Mouse (Mus musculus) spleen, adult 2 months (tissue): ENCODE results near the gene Ndufaf3. TPM values are rescaled to one million over a fixed set of nuclear protein-coding genes. Genes with fewer than 3 reads are reported as not detected.
"Not testable (repeated sequence)": the region's sequence is repeated elsewhere in the genome, so short reads cannot be mapped to it uniquely, and the experiment has no call there.

Experiments
- DNase-seq, 2 experiments: peaks; one replicate each; pipeline versions ENCODE4 v3.0.0 to v3.0.0-alpha.2; 2012 to 2021; ENCODE audit warnings: low spot score in 2 of 2, low read depth in 1 of 2
- H3K27ac ChIP-seq: fragments of 200-500 bp; 2 replicates; pipeline ENCODE4 v1.5.1; 2012; ENCODE audit warnings: low read length, inconsistent platforms; ENCODE audit not compliant: insufficient read depth
- H3K27me3 ChIP-seq: fragments of 200-500 bp; 2 replicates; pipeline ENCODE4 v1.6.1; 2012; ENCODE audit warnings: mild to moderate bottlenecking, moderate library complexity, low read length, inconsistent platforms; ENCODE audit not compliant: control insufficient read depth, insufficient read depth
- H3K36me3 ChIP-seq: fragments of 200-500 bp; 2 replicates; pipeline ENCODE4 v1.6.1; 2012; ENCODE audit warnings: mild to moderate bottlenecking, low read length, inconsistent platforms; ENCODE audit not compliant: control insufficient read depth, insufficient read depth
- H3K4me1 ChIP-seq: fragments of 200-500 bp; 2 replicates; pipeline ENCODE4 v1.6.1; 2011; ENCODE audit warnings: inconsistent platforms; ENCODE audit not compliant: control insufficient read depth, insufficient read depth, insufficient read length
- H3K4me3 ChIP-seq: fragments of 200-500 bp; 2 replicates; pipeline ENCODE4 v1.5.1; 2011; ENCODE audit warnings: mild to moderate bottlenecking, inconsistent platforms; ENCODE audit not compliant: insufficient read depth, insufficient read length; ENCODE audit errors: extremely low read depth
- CTCF ChIP-seq: fragments of 200-500 bp; IDR thresholded peaks from 2 replicates; pipeline ENCODE4 v1.5.1; 2011; ENCODE audit warnings: mild to moderate bottlenecking, inconsistent platforms; ENCODE audit not compliant: insufficient read depth, insufficient read length, insufficient replicate concordance; ENCODE audit errors: extremely low read depth
- POLR2A ChIP-seq: fragments of 200-500 bp; IDR thresholded peaks from 2 replicates; pipeline ENCODE4 v1.6.1; 2011; ENCODE audit warnings: low read depth, low read length, inconsistent platforms
- WGBS: fragments of 180-500 bp; shearing (Covaris S2); methylation state at CpG from one replicate; pipeline ENCODE4 v1.1.7; 2018; 5-methylcytosine and 5-hydroxymethylcytosine counted together
- polyA plus RNA-seq: library from polyadenylated mRNA; depleted of rRNA; stranded (reverse); fragments of >200 nt; gene quantifications from 2 replicates; pipeline ENCODE4 v1.2.3, GENCODE M21; 2012; rRNA removed

Gene Ndufaf3
- 23.1 and 27.1 TPM in 2 replicates for polyA plus RNA-seq

DNA sequence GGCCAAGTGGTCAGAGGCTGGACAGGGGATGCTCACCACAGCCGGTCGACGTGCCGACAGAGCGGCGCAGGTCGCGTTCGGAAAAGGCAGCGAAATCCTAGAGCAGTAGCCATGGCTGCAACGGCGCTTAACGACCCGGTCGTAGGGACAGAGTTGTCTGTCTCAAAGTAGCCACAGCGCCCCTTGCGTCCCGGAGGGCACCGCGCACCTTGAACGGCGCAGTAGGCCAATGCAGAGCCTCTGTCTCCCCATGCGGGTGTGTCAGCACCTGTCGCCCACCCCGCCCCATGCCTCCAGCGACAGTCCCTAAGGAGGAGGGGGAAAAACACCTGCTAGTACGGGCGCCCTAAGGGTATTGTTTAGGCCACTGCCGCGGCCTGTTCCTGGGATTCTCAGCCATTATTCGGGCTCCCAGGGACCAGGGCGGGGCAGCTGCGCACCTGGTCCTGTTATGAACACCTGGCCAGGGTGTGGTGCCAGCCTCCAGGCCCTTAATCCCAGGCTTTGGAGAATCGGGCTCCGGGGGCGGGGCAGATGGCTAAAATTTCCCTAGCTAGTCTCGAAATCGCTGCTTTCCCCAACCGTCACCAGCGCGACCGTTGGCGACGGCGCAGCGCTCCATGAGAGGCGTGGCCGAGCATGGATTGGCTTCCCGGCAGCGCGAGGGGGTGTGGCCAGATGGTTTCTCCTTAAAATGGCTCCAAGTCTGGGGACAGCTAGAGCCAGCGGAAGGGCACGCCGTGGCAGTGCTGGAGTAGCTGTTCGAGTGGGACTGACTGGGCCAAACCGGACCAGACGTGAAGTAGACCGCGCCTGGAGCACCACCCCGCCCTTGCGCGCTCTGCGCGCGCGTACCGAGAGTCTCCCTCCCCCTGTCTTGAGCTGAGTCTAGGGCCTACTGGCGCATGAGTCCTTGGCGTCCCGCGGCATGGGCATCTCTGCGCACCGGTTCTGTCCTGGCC lies at the start of gene Ndufaf3:
TSS of gene Ndufaf3 (minus strand) at position 620 of the 962 bp plus-strand sequence.
- TF ChIP-seq POLR2A, result peak; percentile 98
- peak; percentile 94 for TF ChIP-seq CTCF
- Histone ChIP-seq H3K27me3 (no peaks in the 10 kb centered on the region), H3K4me3 (peak within 1 kb of the TSS; percentile 88), H3K36me3 (peaks cover 17% of the 10 kb centered on the region), H3K27ac (peak within 1 kb of the TSS; percentile 87), H3K4me1 (peaks cover 15% of the 10 kb centered on the region)
- WGBS, result under 1% methylated on average over 73 of the region's 73 CpGs
- peak; percentile 87 to 97 for DNase-seq

DNA sequence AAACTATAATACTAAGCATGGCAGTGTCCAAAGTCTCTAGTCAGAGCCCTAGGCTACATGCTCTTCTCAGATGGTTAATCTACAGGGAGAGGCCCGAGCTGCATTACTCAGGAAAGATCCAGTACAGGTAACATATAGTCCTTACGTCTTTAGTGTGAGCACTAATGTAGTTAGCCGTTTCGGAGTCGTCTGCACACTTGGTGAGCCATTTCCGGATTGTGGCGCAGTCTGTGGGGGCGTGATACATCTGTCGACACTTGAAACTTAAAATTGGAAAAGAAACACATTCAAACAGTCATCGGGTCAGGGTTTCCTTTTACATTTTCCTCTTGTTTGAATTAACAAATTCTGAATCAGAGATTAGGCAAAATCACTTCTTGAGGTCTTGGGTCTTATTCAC lies 44.3 kb upstream of the Ndufaf3 start:
- TF ChIP-seq CTCF (no peak), POLR2A (no peak)

DNA sequence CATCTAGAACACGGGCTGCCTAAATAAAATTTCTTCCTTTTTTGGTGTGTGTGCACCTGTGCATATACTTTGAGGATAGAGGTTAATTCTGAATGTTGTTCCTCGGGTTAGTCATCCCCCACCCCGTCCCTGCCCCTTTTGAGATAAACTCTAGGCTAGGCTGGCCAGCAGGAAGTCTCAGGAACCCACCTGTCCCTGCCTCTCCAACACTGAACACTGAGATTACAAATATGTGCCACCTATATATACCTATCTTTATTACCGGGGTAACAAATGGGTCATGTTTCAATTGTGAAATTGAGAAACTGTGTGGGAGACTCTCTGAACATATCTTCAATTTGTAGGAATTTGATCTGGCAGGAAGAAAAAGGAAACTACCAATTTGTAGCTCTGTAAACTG lies 41.7 kb upstream of the Ndufaf3 start:
- no peaks in the 10 kb centered on the region for H3K4me1 ChIP-seq
- H3K36me3 ChIP-seq, result peaks cover 57% of the 10 kb centered on the region
- no peaks in the 10 kb centered on the region for H3K27me3 ChIP-seq
- H3K27ac ChIP-seq, result no peak overlapping the region
- no peak overlapping the region for H3K4me3 ChIP-seq
- WGBS, result 86% methylated on average over 4 of the region's 4 CpGs
- no peak for TF ChIP-seq POLR2A
- no peak for TF ChIP-seq CTCF
- no peak for DNase-seq

More for the DNA sequence above, 44.3 kb upstream of the Ndufaf3 start:
- WGBS, result 95% methylated on average over 10 of the region's 10 CpGs
- Histone ChIP-seq H3K4me3 (no peak overlapping the region), H3K36me3 (peaks cover 52% of the 10 kb centered on the region), H3K27ac (no peak overlapping the region), H3K4me1 (no peaks in the 10 kb centered on the region), H3K27me3 (no peaks in the 10 kb centered on the region)
- DNase-seq, result no peak

DNA sequence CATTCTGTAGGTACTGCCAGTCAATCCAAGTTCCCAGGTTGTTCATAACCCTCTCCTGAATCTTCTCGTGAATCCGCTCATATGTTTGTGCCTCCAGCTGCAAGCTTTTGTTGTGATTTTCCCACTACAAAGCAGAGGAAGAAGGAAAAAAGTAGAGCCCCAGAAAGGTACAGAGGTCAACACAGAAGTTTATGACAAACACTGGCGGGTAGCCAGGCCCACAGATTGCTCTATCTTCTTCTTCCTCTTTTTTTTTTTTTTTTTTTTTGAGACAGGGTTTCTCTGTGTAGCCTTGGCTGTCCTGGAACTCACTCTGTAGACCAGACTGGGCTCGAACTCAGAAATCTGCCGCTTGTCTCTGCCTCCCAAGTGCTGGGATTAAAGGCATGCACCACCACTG lies 40.7 kb upstream of the Ndufaf3 start:
- H3K36me3 ChIP-seq, result peaks cover 55% of the 10 kb centered on the region
- H3K27ac ChIP-seq, result not testable (repeated sequence)

DNA sequence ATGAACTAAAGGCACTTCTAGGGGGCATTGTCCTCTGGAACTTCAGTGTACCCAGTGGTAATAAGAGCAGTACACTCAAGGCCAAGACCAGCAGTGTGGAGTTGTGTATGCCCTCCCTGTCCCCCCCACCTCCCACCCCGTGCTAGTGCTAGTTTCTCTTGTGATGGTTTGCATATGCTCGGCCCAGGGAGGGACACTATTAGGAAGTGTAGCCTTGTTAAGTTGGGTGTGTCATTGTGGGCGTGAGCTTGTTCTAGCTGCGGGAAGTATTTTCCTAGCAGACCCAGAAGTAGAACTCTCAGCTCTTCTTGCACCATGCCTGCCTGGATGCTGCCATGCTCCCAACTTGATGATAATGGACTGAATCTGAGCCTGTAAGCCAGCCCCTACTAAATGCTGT lies 34.8 kb upstream of the Ndufaf3 start:
- TF ChIP-seq POLR2A (no peak), CTCF (no peak)
- Histone ChIP-seq H3K27me3 (peaks cover 2% of the 10 kb centered on the region; the same call in 1 of the 2 replicates), H3K27ac (no peak overlapping the region), H3K36me3 (peaks cover 23% of the 10 kb centered on the region), H3K4me1 (peaks cover 6% of the 10 kb centered on the region), H3K4me3 (no peak overlapping the region)
- DNase-seq, result no peak
- 75% methylated on average over 4 of the region's 4 CpGs for WGBS

More for the DNA sequence above, 40.7 kb upstream of the Ndufaf3 start:
- not testable (repeated sequence) for DNase-seq, H3K4me3 ChIP-seq, H3K4me1 ChIP-seq, H3K27me3 ChIP-seq
- WGBS, result 67% methylated on average over 5 of the region's 5 CpGs

DNA sequence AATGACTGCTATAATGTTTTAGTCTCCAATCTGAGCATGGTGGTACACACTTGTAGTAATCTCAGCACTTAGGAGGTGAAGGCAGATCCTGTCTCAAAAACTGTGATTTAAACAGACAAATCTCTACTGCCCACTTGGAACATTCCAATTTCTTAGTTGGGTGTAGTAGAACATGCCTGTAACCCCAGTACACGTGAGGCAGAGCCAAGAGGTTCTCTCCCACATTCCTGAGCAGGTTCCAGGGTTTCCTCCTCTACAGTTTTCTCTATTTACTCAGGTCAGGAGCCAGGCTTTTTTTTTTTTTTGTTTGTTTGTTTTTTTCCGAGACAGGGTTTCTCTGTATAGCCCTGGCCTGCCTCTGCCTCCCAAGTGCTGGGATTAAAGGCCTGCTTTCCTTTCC lies 32.8 kb upstream of the Ndufaf3 start:
- WGBS, result 88% methylated on average over 2 of the region's 2 CpGs
- H3K27ac ChIP-seq, result no peak overlapping the region
- no peak for DNase-seq
- peaks cover 2% of the 10 kb centered on the region; the same call in 1 of the 2 replicates for H3K27me3 ChIP-seq
- no peak overlapping the region for H3K4me3 ChIP-seq
- TF ChIP-seq CTCF (no peak), POLR2A (no peak)
- peaks cover 8% of the 10 kb centered on the region for H3K4me1 ChIP-seq
- H3K36me3 ChIP-seq, result peaks cover 14% of the 10 kb centered on the region

DNA sequence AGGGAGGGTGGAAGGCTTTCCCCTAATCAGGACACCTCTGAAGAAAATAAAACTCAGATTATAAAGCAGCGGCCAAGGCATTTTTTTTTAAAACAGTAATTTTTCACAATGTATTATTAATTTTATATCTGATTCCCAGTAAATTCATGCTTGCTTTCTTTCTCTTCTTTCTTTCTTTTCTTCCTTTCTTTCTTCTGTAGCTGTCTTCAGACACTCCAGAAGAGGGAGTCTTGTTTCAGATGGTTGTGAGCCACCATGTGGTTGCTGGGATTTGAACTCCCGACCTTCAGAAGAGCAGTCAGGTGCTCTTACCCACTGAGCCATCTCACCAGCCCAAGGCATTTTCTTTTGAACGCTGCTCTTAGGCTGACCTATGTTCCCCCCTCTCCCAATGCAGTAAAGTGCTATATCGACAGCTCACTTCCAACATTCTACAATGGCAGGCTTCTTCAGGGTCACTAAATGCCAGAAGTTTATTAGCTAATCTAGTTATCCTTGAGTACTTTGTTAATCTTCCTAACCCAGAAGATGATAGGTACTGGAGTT lies 31.9 kb upstream of the Ndufaf3 start:
- H3K4me1 ChIP-seq, result peaks cover 8% of the 10 kb centered on the region
- TF ChIP-seq CTCF (no peak), POLR2A (no peak)
- no peak overlapping the region for H3K27ac ChIP-seq
- peaks cover 8% of the 10 kb centered on the region for H3K36me3 ChIP-seq
- no peak for DNase-seq
- peaks cover 2% of the 10 kb centered on the region; the same call in 1 of the 2 replicates for H3K27me3 ChIP-seq
- WGBS, result 75% methylated on average over 4 of the region's 4 CpGs
- no peak overlapping the region for H3K4me3 ChIP-seq
